Mouse (Mus musculus) heart, embryonic 13.5 days (tissue): ENCODE measurements around the gene Rabgef1. TPM values are rescaled to one million over a fixed set of nuclear protein-coding genes. Genes with fewer than 3 reads are reported as not detected.

ENCODE experiments used
- ATAC-seq: fragments of 200-750 bp; cut with Nextera tagmentation; 2 replicates; pipeline ENCODE4 v1.8.0; 2017; ENCODE audit warnings: moderate TSS enrichment; ENCODE audit not compliant: insufficient number of reproducible peaks, low FRiP score, low TSS enrichment; ENCODE audit errors: extremely low read depth
- H3K27ac ChIP-seq: fragments of 300-500 bp; sonication (generic); replicated peaks from 2 replicates; pipeline ENCODE4 v1.5.1; 2015; ENCODE audit warnings: moderate library complexity, mild to moderate bottlenecking, inconsistent platforms
- H3K27me3 ChIP-seq: fragments of 300-500 bp; sonication (generic); replicated peaks from 2 replicates; pipeline ENCODE4 v1.6.1; 2015; ENCODE audit warnings: mild to moderate bottlenecking, inconsistent platforms
- H3K36me3 ChIP-seq: fragments of 300-500 bp; sonication (generic); 2 replicates; pipeline ENCODE4 v1.6.1; 2015; ENCODE audit warnings: mild to moderate bottlenecking, inconsistent platforms
- H3K4me1 ChIP-seq: fragments of 300-500 bp; sonication (generic); 2 replicates; pipeline ENCODE4 v1.6.1; 2015; ENCODE audit warnings: inconsistent platforms
- H3K4me2 ChIP-seq: fragments of 300-500 bp; sonication (generic); 2 replicates; pipeline ENCODE4 v1.6.1; 2015; ENCODE audit warnings: inconsistent platforms, mild to moderate bottlenecking, moderate library complexity
- H3K4me3 ChIP-seq: fragments of 300-500 bp; sonication (generic); 2 replicates; pipeline ENCODE4 v1.5.1; 2015; ENCODE audit warnings: moderate library complexity, mild to moderate bottlenecking, inconsistent platforms
- H3K9ac ChIP-seq: fragments of 300-500 bp; sonication (generic); 2 replicates; pipeline ENCODE4 v1.6.1; 2015; ENCODE audit warnings: inconsistent platforms, mild to moderate bottlenecking, moderate library complexity
- H3K9me3 ChIP-seq: fragments of 300-500 bp; sonication (generic); 2 replicates; pipeline ENCODE4 v1.6.1; 2016; ENCODE audit warnings: inconsistent platforms
- WGBS: fragments of 180-500 bp; shearing (Covaris S2); methylation state at CpG from one replicate; pipeline ENCODE4 v1.1.7; 2015; ENCODE audit warnings: mixed read lengths; 5-methylcytosine and 5-hydroxymethylcytosine counted together
- polyA plus RNA-seq: library from polyadenylated mRNA; unstranded; fragments of >200 nt; fragmentation: Nextera tagmentation; extraction: Ambion mirVana; gene quantifications from 2 replicates; pipeline ENCODE4 v1.2.1, GENCODE M21; 2015

Gene Rabgef1
- polyA plus RNA-seq, 1 experiment from 2014 or later = 18.3 TPM

- Histone ChIP-seq H3K4me2 (no peak overlapping the region), H3K27me3 (no peaks in the 10 kb centered on the region), H3K27ac (peak overlapping the region; percentile 61), H3K36me3 (peaks cover 84% of the 10 kb centered on the region), H3K4me1 (peaks cover 37% of the 10 kb centered on the region), H3K9ac (0 out of 2 replicates have a peak overlapping the region, but pooled peaks have one; percentile 2), H3K4me3 (no peak overlapping the region), H3K9me3 (no peaks in the 10 kb centered on the region)
- WGBS = 45% methylated on average over 2 of the region's 2 CpGs
- ATAC-seq = no peak
These were observed 20.9 kb downstream of the Rabgef1 start for GRCm38 (mm10) chr5:130192356-130192944.

GRCm38 (mm10) chr5:130193760-130194159 lies 22.2 kb downstream of the Rabgef1 start:
- no peak overlapping the region for H3K4me3 ChIP-seq
- 87% methylated on average over 3 of the region's 3 CpGs for WGBS
- no peaks in the 10 kb centered on the region for H3K9me3 ChIP-seq
- H3K27ac ChIP-seq = no peak overlapping the region
- H3K36me3 ChIP-seq = peaks cover 84% of the 10 kb centered on the region
- ATAC-seq = no peak
- no peak overlapping the region for H3K9ac ChIP-seq
- no peaks in the 10 kb centered on the region for H3K27me3 ChIP-seq
- no peak overlapping the region for H3K4me2 ChIP-seq
- H3K4me1 ChIP-seq = peaks cover 37% of the 10 kb centered on the region

DNA sequence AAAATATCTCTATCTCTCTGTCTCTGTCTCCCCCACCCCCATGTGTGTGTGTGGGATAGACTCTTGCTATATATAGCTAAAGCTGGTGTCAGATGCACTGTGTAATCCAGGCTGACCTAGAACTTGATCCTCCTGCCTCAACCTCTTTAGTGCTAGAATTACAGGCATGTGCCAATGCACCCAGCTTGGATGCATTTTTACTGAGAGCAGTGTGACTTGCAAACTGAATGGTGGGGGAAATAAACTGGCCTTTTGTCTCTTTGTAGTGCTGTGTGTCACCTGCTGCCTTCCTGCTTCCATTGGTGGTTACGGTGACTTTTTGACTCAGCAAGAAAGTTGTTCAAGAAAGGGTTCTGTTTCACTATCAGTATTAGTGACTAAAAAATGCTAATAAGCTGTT lies 24.7 kb downstream of the Rabgef1 start:
- Histone ChIP-seq H3K9ac (no peak overlapping the region), H3K4me1 (peaks cover 36% of the 10 kb centered on the region), H3K9me3 (no peaks in the 10 kb centered on the region), H3K27ac (0 out of 2 replicates have a peak overlapping the region, but pooled peaks have one; percentile 29), H3K36me3 (peaks cover 81% of the 10 kb centered on the region), H3K4me2 (no peak overlapping the region), H3K4me3 (no peak overlapping the region), H3K27me3 (no peaks in the 10 kb centered on the region)
- ATAC-seq = no peak
- WGBS = 77% methylated on average over 1 of the region's 1 CpGs

- H3K4me3 ChIP-seq = no peak overlapping the region
- peaks cover 76% of the 10 kb centered on the region for H3K36me3 ChIP-seq
- peaks cover 25% of the 10 kb centered on the region for H3K4me1 ChIP-seq
- no peak for ATAC-seq
- no peak overlapping the region for H3K4me2 ChIP-seq
- 63% methylated on average over 3 of the region's 3 CpGs for WGBS
- no peaks in the 10 kb centered on the region for H3K27me3 ChIP-seq
- no peaks in the 10 kb centered on the region for H3K9me3 ChIP-seq
- no peak overlapping the region for H3K27ac ChIP-seq
- no peak overlapping the region for H3K9ac ChIP-seq
These were observed 25.9 kb downstream of the Rabgef1 start for GRCm38 (mm10) chr5:130197454-130197853.

DNA sequence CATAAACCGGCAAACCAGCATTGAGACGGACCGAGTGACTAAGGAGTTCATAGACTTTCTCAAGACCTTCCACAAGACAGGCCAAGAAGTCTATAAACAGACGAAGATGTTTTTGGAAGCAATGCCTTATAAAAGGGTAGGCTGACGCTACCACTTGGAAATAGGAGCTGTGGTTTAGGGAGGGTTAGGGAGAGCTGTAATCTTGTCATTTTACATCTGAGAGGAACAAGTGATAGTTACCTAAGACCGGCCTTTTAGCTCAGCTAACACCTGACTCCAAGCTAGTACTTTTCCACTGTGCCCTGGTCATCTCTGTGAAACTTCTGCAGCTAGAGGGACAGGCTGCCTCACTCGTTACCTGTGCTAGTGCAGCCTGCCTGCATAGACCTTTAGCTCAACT lies 26.4 kb downstream of the Rabgef1 start:
- Histone ChIP-seq H3K4me2 (no peak overlapping the region), H3K4me1 (peaks cover 20% of the 10 kb centered on the region), H3K27ac (no peak overlapping the region), H3K9ac (no peak overlapping the region), H3K4me3 (no peak overlapping the region), H3K9me3 (no peaks in the 10 kb centered on the region), H3K36me3 (peaks cover 76% of the 10 kb centered on the region), H3K27me3 (no peaks in the 10 kb centered on the region)
- 90% methylated on average over 7 of the region's 7 CpGs for WGBS
- no peak for ATAC-seq

DNA sequence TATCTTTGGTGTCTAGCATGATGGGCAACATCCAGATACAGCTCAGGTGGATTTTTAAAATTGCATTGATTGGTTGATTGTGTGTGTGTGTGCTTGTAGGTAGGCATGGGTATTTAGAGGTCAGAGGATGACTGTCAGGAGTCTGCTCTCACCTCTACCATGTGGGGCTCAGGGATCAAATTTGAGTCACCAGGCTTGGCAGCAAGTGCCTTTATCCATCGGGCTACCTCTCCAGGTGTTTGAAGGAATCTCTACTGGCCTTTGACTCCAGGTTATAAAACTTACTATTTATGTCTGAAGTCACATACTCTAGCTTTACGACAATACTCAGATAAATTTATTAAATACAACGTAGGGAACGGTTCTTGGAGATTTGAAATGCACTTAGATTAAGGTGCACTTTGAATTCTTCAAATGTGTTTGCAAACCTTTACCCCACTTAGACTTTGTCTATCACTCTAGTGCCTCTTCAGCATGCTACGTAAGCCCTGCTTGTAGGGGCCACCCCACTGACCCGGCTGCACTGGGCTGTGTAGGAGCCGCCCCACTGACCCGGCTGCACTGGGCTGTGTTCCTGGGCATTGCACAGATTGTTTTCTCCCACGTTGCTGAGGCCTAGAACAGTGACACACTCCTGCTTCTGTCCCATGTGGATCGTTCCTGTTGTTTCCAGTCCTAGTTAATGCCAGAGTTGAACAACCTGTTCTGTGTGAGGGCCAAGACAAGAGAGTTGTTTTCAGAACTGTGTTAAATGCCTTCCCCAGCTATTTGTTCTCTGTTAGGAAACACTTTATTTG lies 28.8 kb downstream of the Rabgef1 start:
- no peak for ATAC-seq
- Histone ChIP-seq H3K4me3 (no peak overlapping the region), H3K4me2 (no peak overlapping the region), H3K27me3 (no peaks in the 10 kb centered on the region), H3K4me1 (peaks cover 24% of the 10 kb centered on the region), H3K9me3 (no peaks in the 10 kb centered on the region), H3K9ac (no peak overlapping the region), H3K36me3 (peaks cover 73% of the 10 kb centered on the region), H3K27ac (no peak overlapping the region)
- 81% methylated on average over 10 of the region's 10 CpGs for WGBS

- no peak overlapping the region for H3K4me2 ChIP-seq
- no peak overlapping the region for H3K27ac ChIP-seq
- peaks cover 7% of the 10 kb centered on the region for H3K4me1 ChIP-seq
- H3K36me3 ChIP-seq = peaks cover 81% of the 10 kb centered on the region
- H3K9ac ChIP-seq = no peak overlapping the region
- no peaks in the 10 kb centered on the region for H3K9me3 ChIP-seq
- no peak overlapping the region for H3K4me3 ChIP-seq
- ATAC-seq = no peak
- H3K27me3 ChIP-seq = no peaks in the 10 kb centered on the region
- WGBS = 69% methylated on average over 4 of the region's 4 CpGs
These were observed 32.4 kb downstream of the Rabgef1 start for GRCm38 (mm10) chr5:130203948-130204347.

DNA sequence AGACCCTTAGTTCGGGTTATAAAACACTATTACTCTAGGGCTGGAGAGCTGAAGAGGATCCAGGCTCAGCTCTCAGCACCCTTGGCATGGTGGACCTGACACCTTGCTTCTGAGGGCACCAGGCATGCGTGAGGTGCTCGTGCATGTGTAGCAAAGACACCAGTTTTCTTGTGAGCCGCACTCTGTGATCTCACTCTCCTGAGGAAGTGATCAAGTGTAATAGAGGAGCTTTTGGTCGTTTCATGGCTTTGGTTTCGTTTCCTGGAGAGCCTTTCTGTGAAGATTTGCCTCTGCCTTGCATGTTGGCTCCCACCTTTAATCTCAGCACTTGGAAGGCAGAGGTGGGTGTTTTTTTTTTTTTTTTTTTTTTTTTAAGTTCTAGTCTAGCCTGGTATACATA lies 33.0 kb downstream of the Rabgef1 start:
- Histone ChIP-seq H3K36me3 (peaks cover 81% of the 10 kb centered on the region), H3K9me3 (no peaks in the 10 kb centered on the region), H3K27ac (no peak overlapping the region), H3K27me3 (no peaks in the 10 kb centered on the region), H3K9ac (no peak overlapping the region), H3K4me3 (no peak overlapping the region), H3K4me1 (peaks cover 7% of the 10 kb centered on the region), H3K4me2 (no peak overlapping the region)
- 87% methylated on average over 6 of the region's 6 CpGs for WGBS
- no peak for ATAC-seq

DNA sequence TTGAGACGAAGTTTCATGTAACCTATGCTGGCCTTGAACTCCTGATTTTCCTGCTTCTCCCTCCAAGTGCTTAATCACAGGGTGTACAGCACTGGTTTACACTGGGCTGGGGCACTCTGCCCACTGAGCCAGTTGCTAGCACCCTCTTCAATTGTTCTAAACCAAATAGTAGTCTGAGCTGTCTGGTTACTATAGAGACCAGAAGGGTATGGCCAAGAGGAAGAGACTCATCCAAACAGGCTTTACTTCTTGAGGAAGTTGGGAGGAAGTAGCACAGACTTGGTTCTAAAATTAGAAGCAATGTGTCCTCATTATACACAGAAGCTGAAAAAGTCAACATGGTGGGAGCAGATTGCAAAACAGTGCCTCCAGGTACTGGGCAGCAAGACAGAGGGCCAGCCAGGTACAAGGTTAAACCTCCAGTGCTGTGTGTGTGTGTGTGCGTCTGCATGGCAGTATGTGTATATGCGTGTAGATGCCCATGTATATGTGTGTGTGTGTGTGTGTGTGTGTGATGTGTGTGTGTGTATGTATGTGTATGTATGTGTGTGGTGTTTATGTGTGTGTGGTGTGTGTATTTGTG lies 33.9 kb downstream of the Rabgef1 start:
- 96% methylated on average over 3 of the region's 3 CpGs for WGBS
- no peaks in the 10 kb centered on the region for H3K9me3 ChIP-seq
- no peak overlapping the region for H3K4me3 ChIP-seq
- no peak overlapping the region for H3K9ac ChIP-seq
- no peak for ATAC-seq
- H3K27me3 ChIP-seq = no peaks in the 10 kb centered on the region
- H3K36me3 ChIP-seq = peaks cover 82% of the 10 kb centered on the region
- H3K27ac ChIP-seq = no peak overlapping the region
- no peak overlapping the region for H3K4me2 ChIP-seq
- H3K4me1 ChIP-seq = peaks cover 7% of the 10 kb centered on the region

DNA sequence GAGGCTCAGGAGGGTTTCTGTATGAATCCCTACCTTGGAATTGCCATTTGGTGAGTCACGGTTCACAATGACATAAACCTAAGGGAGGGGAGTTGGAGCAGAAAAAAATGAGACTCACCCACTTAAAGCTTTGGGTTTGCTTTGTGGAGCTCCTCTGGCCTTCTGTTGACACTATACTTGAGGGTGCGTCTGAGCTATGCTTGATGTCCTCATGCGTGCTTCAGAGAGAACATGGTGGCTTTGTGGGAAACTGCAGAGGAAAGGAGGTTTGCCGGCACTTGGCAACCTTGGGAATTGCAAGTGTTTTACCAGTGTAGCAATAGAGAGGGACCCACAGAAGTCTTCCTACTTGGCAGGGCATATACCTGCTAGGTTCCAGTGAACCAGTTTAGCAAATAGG lies 35.7 kb downstream of the Rabgef1 start:
- no peak overlapping the region for H3K9ac ChIP-seq
- no peaks in the 10 kb centered on the region for H3K9me3 ChIP-seq
- peaks cover 7% of the 10 kb centered on the region for H3K4me1 ChIP-seq
- H3K36me3 ChIP-seq = peaks cover 87% of the 10 kb centered on the region
- ATAC-seq = no peak
- H3K4me3 ChIP-seq = no peak overlapping the region
- WGBS = 85% methylated on average over 4 of the region's 4 CpGs
- H3K27me3 ChIP-seq = no peaks in the 10 kb centered on the region
- H3K4me2 ChIP-seq = no peak overlapping the region
- H3K27ac ChIP-seq = no peak overlapping the region

- 89% methylated on average over 11 of the region's 11 CpGs for WGBS
- H3K27me3 ChIP-seq = no peaks in the 10 kb centered on the region
- H3K9ac ChIP-seq = no peak overlapping the region
- no peak for ATAC-seq
- H3K27ac ChIP-seq = no peak overlapping the region
- H3K9me3 ChIP-seq = no peaks in the 10 kb centered on the region
- no peaks in the 10 kb centered on the region for H3K4me1 ChIP-seq
- H3K4me3 ChIP-seq = no peak overlapping the region
- peaks cover 80% of the 10 kb centered on the region for H3K36me3 ChIP-seq
- H3K4me2 ChIP-seq = no peak overlapping the region
These were observed 41.4 kb downstream of the Rabgef1 start for GRCm38 (mm10) chr5:130212956-130213355.
